Mouse (Mus musculus): ENCODE results near the gene Lrrk2. TPM values are rescaled to one million over a fixed set of nuclear protein-coding genes. Genes with fewer than 3 reads are reported as not detected.
A peak's percentile ranks its signal among the peaks of the same experiment; 100 is the strongest.

The Lrrk2 gene
- total RNA-seq, 2 experiments from 2014 or later = 10.7 to 13.8 TPM

DNA sequence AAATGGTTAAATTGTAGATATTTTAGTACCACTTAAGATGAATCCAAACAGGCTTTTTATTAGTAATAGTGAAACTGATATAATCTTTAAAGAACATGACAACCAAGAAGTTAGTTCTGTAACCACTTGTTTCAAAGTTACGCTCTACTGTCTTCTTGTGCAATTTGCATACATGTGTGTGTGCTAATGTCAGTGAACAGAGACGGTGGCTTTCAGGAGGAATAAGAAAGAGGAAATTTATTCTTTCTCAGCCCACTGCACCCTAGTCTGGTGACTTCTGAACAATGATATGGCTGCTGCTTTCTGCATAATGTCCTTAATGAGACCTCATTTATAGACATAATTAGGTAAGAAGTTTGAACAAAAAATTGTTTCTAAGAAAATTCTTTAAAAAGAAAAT is 7.1 kb downstream of the Lrrk2 start:
- intact Hi-C loops (cut with DNase I) = no loop called here

DNA sequence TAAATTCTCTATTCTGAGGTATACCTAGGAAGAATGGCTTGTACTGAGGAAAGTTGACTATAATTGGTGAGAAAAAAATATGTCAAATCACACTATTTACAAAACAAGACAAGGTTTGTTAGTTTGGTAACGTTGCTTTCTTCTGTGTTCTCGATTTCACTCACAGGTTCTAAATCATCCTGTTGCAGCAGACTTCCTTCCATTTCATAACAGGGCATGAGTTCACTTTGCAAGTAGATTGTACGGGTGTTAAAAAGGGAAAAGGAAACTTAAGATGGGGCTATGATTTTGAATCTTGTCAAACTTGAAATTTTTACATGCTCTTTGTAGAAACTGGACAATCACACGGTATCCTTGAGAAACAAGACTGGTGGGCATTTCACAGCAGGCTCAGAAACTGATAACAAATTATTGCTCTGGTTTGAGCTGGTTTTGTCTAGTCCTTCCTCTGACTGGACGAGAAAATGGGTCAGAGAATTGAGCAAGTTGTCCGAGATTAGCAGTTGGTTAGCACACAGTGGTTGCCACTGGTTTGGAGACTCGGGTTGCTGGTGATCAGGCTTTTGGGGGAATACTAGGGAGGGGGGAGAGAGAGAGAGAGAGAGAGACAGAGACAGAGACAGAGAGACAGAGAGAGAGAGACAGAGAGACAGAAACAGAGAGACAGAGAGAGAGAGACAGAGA is 13.0 kb downstream of the Lrrk2 start:
- intact Hi-C loops (cut with DNase I) = no loop called here
- DNase-seq = no peak

More for the DNA sequence above, 7.1 kb downstream of the Lrrk2 start:
- DNase-seq = no peak

DNA sequence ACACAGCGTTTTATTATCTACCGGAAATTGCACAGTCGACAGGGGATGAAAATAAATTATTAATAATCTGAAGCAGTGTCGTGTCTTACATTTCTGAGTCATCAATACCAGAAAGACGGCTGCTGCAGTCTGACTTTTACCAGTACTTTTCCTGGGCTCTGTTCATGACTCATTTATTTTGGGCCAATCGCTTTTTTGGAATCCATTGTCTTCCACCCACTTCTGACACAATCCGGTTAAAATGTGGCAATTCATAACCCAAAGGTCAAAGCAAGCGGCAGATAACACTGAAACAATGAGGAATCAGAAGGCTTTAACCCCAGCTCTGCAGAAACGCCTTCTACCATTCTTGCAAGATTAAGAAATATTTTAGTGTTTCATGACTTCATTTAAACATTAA is 17.7 kb downstream of the Lrrk2 start:
- intact Hi-C loops (cut with DNase I) = no loop called here
- no peak for DNase-seq

DNA sequence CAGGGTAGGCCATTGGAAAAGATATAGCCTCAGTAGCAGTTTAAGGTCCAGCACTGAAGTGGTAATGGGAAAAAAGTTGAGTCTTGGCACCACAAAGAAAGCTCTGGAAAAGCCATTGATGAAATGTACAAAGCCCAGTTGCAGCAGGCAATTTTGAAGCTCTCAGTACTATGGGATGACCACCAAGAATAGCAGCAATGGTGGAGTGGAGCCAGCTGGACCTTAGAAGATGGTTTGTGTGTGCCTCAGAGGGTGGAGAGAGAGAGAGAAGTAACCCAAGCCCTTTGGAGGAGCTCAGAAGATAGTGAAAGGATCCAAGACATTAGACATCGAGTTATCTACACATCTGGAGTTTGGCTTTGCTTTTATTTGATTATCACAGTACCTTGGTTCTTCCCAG is 20.1 kb downstream of the Lrrk2 start:
- DNase-seq = peak; percentile 13 to 29
- intact Hi-C loops (cut with DNase I) = no loop called here

DNA sequence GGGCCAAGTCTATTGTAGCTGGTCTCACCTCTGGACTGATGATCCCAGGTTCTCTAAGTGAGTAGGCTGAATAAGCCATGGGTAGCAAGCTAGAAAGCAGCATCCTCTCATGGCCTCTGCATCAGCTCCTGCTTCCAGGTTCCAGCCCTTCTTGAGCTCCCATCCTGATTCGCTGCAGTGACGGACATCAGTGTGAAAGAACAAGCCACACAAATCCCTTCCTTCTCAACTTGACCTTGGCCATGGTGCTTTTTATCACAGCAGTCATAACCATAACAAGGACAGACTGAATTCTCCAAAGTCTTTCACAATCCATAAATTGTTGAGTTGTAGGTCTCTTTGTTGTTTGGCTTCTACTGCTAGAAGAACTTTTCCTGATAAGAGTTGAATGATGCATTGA is 20.9 kb downstream of the Lrrk2 start:
- DNase-seq = no peak
- intact Hi-C loops (cut with DNase I) = no loop called here

DNA sequence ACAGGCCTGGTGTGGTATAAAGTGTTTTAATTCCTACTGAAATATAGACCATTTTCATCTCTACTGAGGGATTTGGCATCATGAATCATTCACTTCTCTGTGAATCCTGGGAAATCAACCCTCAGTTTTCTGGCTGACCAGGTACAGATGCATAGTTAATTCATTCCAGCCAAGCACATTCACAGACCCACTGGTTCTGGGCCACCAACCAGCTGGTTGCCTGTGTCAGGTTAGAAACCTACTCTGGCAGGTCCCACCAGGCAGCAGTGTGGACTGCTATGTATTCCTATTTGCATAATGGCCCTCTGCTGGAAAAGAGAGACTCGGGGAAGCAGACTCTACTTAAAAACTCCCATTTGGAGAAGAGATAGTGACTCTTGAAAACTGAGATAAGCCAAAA is 27.9 kb downstream of the Lrrk2 start:
- intact Hi-C loops (cut with DNase I) = loop anchor here (1.0 kb wide), 1 partner anchor 26 kb away; no protein-coding TSS in a partner anchor
- no peak for DNase-seq

DNA sequence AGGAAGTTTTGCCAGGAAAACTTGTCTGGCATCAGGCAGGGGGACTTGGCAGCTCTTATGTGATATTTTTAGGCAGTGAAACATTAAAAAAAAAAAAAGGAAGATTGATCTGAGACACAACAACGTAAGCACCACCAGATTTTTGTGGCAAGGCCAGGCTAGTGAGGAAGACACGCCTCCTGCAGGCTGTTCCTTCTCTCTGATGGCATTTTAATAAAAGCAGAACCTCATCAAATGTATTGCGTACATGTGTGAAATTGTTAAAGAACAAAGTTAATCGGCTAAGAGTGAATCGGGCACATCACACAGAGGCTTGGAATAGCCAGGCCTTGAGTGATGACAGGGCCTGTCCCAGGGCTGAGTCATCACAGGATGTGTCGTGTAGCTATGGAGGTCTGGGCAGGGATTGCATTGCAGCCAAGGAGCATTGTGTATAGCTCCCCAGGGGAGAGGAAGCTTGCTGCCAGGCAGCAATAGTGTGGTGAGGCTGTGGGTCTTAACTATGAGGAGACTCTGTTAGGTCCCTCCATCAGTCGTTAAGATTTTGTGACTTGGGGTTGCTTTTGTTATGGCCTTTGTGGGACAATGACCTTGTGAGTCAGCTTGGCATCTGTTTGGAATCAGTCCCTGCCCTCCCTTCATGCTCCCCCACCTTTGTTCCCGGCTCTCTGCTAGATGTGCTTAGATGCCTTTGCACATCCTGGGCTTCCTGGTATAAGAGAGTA is 30.2 kb downstream of the Lrrk2 start:
- intact Hi-C loops (cut with DNase I) = loop anchor here (2.0 kb wide), 1 partner anchor 92 kb away; no protein-coding TSS in a partner anchor
- peak; percentile 46 to 60 for DNase-seq

DNA sequence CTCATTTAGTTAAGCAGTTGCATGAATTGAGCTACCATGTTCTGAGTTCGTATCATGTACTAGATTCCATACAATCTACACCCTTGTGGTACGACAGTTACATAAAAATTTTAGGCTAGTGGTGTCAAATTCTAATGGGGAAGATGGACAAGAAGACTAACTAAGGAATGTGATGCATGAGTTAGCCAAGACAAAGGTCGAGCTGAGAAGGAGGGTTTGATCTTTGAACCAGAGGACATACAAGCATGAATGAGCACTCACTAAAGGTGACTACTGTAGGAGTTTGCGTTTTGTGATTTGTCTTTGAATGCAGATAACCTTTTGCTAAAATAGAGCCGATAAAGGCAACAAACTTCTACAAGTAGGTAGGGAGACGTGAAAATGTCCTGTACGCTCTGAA is 31.1 kb downstream of the Lrrk2 start:
- intact Hi-C loops (cut with DNase I) = no loop called here
- DNase-seq = no peak

DNA sequence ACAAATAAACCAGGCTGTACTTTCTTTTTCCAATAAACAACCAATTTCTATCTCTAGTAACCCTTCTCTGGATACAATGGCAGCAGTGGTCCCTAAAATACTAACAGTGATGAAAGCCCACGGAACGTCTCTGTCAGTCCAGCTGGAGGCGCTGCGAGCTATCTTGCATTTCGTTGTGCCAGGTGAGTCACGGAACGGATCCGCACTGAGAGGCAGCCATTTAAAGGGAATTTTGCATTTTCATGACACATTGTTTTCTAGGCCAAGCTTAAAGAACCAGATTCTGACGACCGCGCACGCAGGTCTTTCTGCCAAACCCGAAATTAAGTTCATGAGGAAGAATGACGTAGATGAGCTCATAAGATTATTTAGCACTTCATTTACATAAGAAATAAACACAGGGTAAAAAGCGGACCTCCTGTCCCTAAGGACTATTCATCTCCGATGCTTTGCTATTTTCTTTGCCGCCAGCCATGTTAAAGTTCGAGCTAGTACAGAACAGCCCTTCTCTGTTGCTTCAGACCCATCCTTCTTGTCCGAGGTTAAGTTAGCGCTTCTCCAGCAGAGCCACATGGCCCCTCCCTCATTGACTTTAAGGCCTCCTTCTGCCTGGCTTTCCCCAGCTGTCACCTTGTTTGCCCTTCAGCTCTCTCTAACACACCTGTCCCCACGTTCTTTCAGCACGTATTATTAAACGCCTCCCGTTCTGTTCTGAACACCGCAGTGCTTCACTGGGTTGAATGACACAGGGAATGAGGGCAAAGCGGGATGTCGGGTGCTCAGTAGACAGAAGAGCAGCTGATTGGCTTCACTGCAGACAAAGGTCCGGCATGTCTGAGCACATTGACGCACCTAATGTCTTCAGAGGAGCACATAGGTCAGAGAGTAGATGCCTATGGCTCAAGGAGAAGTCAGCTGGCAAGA is 36.5 kb downstream of the Lrrk2 start:
- DNase-seq = no peak
- intact Hi-C loops (cut with DNase I) = no loop called here

DNA sequence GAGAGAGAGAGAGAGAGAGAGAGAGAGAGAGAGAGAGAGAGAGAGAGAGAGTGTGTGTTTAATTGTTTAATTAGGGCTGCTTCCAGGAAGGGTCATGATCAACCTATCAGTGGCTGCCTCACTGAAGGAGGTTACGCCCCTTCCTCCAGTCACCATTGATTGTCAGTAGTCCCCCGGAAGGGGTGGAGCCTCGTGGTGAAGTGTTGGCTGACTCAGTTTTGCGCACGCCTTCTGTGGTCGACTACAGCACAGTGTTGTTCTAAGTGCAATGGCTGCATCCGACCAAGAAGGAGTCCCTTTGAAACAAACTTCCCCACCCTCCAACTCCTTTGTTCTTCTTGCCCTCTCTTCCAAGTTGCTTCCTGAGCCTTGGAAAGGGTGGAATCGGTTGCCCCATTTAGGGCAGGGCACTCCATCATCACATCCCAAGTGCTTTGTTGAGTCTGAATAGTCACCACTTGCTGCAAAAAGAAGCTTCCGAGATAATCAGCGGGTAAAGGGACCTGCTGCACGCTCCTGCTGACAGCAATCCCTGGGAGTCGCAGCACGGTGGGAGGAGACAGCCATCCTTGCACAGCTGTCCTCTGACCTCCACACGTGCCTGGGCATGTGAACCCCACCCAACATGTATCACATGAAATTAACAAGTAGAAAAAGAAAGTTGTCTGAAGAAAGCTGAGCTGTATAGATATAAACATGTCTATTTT is 62.4 kb downstream of the Lrrk2 start:
- no peak for DNase-seq
- intact Hi-C loops (cut with DNase I) = no loop called here

DNA sequence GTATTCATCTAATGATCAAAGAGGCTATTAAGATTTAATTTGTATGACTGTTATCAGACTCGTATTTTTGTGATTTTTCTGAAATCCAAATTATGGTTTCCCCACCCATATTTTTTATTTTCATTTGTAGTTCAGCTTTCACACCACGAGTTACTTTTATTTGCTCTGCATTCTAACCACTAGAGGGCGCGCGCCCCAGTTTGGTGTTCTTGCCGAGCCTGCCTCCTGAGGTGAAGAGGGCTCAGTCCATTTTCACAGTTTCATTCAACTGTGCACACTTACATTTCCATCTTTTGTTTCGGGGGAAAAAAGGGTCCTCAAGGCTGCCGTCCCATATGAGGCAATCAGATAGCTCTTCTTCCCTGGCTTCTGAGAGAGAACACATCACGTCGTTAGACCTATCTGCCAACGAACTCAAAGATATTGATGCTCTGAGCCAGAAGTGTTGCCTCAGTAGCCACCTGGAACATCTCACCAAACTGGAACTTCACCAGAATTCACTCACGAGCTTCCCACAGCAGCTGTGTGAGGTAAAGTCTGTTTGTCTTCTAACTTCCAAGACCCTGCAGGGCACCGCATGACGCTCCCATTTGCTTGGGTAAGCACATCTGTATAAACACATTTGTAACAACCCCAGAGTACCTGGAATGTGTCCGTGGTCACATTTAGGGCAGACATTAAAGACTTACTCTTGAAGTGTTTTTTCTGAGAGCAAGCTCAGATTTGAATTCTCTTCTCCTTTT is 64.0 kb downstream of the Lrrk2 start:
- peak; percentile 56 to 74 for DNase-seq
- intact Hi-C loops (cut with DNase I) = no loop called here

DNA sequence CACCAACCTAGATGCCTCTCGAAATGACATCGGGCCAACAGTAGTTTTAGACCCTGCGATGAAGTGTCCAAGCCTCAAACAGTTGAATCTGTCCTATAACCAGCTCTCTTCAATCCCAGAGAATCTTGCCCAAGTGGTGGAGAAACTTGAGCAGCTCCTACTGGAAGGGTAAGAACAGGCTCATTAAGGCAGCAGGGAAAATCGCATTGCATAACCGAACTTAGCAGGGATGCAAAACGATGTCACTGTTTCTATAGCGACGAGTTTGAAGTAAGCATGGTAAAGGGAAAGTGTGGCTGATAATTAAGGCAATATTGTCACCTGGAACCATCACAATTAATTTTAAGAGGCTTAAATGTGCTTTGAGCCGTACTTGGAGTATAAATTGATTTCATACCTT is 65.8 kb downstream of the Lrrk2 start:
- intact Hi-C loops (cut with DNase I) = no loop called here
- DNase-seq = no peak

DNA sequence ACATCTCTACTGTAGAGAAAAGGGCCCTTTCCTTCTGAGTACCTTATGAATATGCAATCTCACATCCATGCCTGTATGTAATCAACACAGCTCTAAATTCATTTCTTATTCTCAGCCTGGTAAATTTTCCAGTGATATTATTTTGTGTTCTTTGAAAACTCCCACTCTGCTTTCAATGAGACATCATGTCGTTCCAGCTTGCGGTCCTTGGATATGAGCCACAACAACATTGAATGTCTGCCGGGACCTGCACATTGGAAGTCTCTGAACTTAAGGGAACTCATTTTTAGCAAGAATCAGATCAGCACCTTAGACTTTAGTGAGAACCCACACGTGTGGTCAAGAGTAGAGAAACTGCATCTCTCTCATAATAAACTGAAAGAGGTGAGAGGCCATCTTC is 72.5 kb downstream of the Lrrk2 start:
- intact Hi-C loops (cut with DNase I) = no loop called here

DNA sequence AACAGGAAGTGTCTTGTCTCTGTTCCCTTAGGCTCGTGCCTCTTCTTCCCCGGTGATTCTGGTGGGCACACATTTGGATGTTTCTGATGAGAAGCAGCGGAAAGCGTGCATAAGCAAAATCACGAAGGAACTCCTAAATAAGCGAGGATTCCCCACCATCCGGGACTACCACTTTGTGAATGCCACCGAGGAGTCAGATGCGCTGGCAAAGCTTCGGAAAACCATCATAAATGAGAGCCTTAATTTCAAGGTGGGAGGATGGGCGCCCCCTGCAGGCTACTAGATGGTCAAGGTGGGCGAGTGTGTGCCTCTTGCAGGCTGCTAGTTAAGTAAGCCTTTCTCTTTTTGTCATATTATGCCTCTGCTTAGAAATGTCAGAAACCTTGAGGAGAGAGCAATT is 79.1 kb downstream of the Lrrk2 start:
- peak; percentile 12 to 24 for DNase-seq

More for the DNA sequence above, 72.5 kb downstream of the Lrrk2 start:
- no peak for DNase-seq

DNA sequence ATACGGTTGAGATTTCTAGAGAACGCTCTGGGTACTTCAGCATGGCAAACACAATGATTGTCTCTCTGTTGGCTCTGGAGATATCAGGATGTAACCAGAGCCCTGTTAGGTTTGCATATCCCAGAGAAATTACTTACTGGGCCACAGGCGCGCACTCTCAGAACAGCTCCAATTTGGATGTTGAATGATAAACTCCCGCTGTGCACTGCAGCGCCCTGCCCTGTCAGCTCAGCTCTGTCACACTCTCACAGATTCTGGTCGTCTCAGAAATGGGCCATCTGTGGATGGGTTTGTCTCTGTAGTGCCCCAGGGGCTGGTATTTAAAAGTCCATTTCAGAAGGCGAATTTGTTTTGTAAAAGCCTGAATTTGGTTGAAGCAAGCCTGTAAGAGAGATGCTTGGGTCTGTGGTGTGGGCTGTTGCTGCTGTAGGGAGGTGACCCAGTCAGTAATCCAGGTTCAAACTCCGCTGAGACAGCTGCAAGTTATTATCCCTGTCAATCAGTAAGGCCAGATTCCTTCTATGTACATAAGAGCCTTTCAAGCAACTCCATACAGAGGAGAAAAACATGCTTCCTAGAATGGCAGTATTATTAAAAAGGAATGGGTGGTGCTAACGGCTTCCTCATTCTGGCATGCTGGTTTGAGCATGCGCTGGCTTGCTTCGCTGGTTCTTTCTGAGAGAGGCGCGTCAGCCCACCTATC is 80.6 kb downstream of the Lrrk2 start:
- intact Hi-C loops (cut with DNase I) = loop anchor here (2.0 to 5.0 kb wide), 3 partner anchors 145 to 451 kb away; no protein-coding TSS in a partner anchor
- no peak for DNase-seq

More for the DNA sequence above, 79.1 kb downstream of the Lrrk2 start:
- intact Hi-C loops (cut with DNase I) = loop anchor here (5.0 kb wide), 2 partner anchors 275 to 450 kb away; no protein-coding TSS in a partner anchor

DNA sequence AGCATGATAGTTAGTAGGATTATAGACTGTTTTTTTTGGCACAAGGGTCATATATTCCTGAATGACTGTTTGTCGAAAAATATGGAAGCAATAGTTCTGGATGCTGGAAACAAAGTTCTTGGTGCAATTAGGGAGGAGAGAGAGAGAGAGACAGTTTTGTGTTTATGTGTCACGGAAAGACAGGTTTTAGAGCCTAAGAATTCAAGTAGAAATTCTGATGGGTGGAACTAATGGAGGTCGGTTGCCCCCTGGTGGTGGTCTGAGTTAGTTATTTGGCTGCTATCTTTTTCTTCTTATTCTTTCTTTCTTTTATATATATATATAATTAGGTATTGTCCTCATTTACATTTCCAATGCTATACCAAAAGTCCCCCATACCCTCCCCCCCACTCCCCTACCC is 81.6 kb downstream of the Lrrk2 start:
- DNase-seq = peak; percentile 52 to 69
- intact Hi-C loops (cut with DNase I) = loop anchor here (2.0 to 5.0 kb wide), 3 partner anchors 146 to 452 kb away; no protein-coding TSS in a partner anchor

DNA sequence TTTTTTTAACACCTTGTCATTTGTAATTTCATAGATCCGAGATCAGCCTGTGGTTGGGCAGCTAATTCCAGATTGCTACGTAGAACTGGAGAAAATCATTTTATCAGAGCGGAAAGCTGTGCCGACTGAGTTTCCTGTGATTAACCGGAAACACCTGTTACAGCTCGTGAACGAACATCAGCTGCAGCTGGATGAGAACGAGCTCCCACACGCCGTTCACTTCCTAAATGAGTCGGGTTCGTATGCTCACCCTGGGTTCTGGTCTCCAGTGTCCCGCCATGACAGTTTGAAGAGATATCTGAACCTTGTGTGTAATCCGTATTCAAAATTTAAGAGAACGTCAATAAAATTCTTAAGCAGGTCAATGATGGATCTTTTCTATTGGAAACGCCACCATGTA is 82.8 kb downstream of the Lrrk2 start:
- intact Hi-C loops (cut with DNase I) = loop anchor here (2.0 kb wide), 1 partner anchor 147 kb away; no protein-coding TSS in a partner anchor
- DNase-seq = no peak

DNA sequence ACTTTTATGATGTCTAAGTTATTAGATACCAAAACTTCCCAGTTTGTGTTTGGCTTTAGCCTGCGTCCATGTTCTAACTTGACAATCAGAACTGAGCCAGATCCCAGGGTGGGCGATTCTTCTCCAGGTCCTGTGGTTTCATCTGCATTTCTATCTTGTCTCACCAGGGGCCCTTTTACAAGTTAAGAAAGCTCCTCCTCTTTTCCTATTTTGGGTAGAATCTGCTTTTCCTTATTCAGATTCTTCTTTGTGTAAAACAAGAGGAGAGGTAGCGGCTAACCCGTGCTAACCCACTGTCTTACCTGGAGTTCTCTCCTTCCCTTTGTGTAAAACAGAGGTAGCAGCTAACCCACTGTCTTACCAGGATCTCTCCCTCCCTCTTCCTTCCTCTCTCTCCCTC is 99.1 kb downstream of the Lrrk2 start:
- no peak for DNase-seq
- intact Hi-C loops (cut with DNase I) = no loop called here

DNA sequence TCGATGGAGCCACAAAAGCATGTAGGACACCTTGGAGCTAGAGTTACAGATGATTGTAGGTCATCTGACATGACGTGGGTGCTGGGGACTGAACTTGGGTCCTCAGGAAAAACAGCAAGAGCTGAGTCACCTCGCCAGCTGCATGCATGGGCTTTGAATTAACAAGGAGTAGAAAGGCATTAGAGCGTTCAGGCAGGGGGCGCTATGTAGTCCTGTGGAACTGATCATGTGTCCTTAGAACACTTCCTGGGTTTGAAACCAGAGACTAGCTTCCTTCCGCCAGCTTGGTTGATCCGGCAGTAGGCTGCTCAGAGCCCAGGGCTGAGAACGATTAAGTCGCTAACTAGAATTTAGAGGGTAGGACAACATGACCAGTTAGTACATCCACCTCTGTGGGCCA is 106.2 kb downstream of the Lrrk2 start:
- intact Hi-C loops (cut with DNase I) = no loop called here
- DNase-seq = no peak
